Mouse (Mus musculus): ENCODE measurements around the gene Raet1d. TPM values are rescaled to one million over a fixed set of nuclear protein-coding genes. Genes with fewer than 3 reads are reported as not detected.

Raet1d gene
- not detected for polyA plus RNA-seq (2015; fragmentation: Illumina TruSeq; extraction: RNeasy Lipid Tissue Mini Kit (QIAGEN cat#74804); ENCODE audit: insufficient read depth, low read depth, low replicate concordance)

GRCm38 (mm10) chr10:22360252-22360651 lies at the start of gene Raet1d:
Raet1d (plus strand) TSS chr10:22360552.

Other genes starting within 250 kb of the Raet1d start
- gene E030030I06Rik, start 211.3 kb upstream of the Raet1d start, polyA plus RNA-seq (2015; fragmentation: Illumina TruSeq; extraction: RNeasy Lipid Tissue Mini Kit (QIAGEN cat#74804); ENCODE audit: insufficient read depth, low read depth, low replicate concordance): not detected
- 1.4 TPM for gene Raet1e, start 202.0 kb upstream of the Raet1d start, polyA plus RNA-seq (2015; fragmentation: Illumina TruSeq; extraction: RNeasy Lipid Tissue Mini Kit (QIAGEN cat#74804); ENCODE audit: insufficient read depth, low read depth, low replicate concordance)
- not detected for gene H60b, start 202.0 kb upstream of the Raet1d start, polyA plus RNA-seq (2015; fragmentation: Illumina TruSeq; extraction: RNeasy Lipid Tissue Mini Kit (QIAGEN cat#74804); ENCODE audit: insufficient read depth, low read depth, low replicate concordance)

Measured in pancreas, adult 10 weeks (tissue).